Mouse (Mus musculus) myocyte (in vitro differentiated cells): Measurements from ENCODE around the gene Natd1. TPM values are rescaled to one million over a fixed set of nuclear protein-coding genes. Genes with fewer than 3 reads are reported as not detected.

ENCODE experiments used
- H3K27me3 ChIP-seq: one replicate; pipeline ENCODE4 v1.6.1; 2011; ENCODE audit not compliant: control insufficient read depth, insufficient read depth, insufficient read length
- H3K36me3 ChIP-seq: one replicate; pipeline ENCODE4 v1.6.1; 2011; ENCODE audit not compliant: control insufficient read depth, insufficient read depth
- H3K4me2 ChIP-seq: one replicate; pipeline ENCODE4 v1.6.1; 2011; ENCODE audit warnings: low read depth, control low read depth
- H3K4me3 ChIP-seq: one replicate; pipeline ENCODE4 v1.5.1; 2011; ENCODE audit warnings: mild to moderate bottlenecking, control low read depth, moderate library complexity
- H3K79me2 ChIP-seq: one replicate; pipeline ENCODE4 v1.6.1; 2011; ENCODE audit not compliant: control insufficient read depth, insufficient read depth
- H3ac ChIP-seq: one replicate; pipeline ENCODE4 v1.6.1; 2011; ENCODE audit not compliant: control insufficient read depth, insufficient read length
- CEBPB ChIP-seq: IDR thresholded peaks from 2 replicates; pipeline ENCODE4 v1.6.1; 2011; ENCODE audit warnings: mild to moderate bottlenecking, moderate library complexity; ENCODE audit not compliant: poor library complexity, insufficient read depth, severe bottlenecking
- E2F4 ChIP-seq: IDR thresholded peaks from one replicate; pipeline ENCODE4 v1.6.1; 2011; ENCODE audit warnings: mild to moderate bottlenecking, control low read depth, moderate library complexity; ENCODE audit not compliant: insufficient read depth
- MAX ChIP-seq: IDR thresholded peaks from one replicate; pipeline ENCODE4 v1.6.1; 2011; ENCODE audit warnings: low read depth, mild to moderate bottlenecking, control low read depth
- MYOD1 ChIP-seq, 3 experiments: IDR thresholded peaks; one replicate each; pipeline ENCODE4 v1.6.1; 2011; ENCODE audit warnings: control low read depth in 2 of 3, low read depth in 2 of 3, mild to moderate bottlenecking in 2 of 3, moderate library complexity in 1 of 3; ENCODE audit not compliant: insufficient read length in 2 of 3, control insufficient read depth in 1 of 3
- MYOG ChIP-seq, 3 experiments: IDR thresholded peaks; one replicate each; pipeline ENCODE4 v1.6.1; 2011; ENCODE audit warnings: control low read depth in 2 of 3, low read depth in 2 of 3, mild to moderate bottlenecking in 2 of 3; ENCODE audit not compliant: insufficient read length in 2 of 3, control insufficient read depth in 1 of 3, insufficient read depth in 1 of 3
- POLR2A ChIP-seq: IDR thresholded peaks from one replicate; pipeline ENCODE4 v1.6.1; 2011; ENCODE audit warnings: low read depth, mild to moderate bottlenecking, control low read depth, moderate library complexity; ENCODE audit not compliant: insufficient read length
- POLR2AphosphoS2 ChIP-seq: IDR thresholded peaks from one replicate; pipeline ENCODE4 v1.6.1; 2011; ENCODE audit warnings: low read depth, control low read depth; ENCODE audit not compliant: insufficient read length
- REST ChIP-seq: IDR thresholded peaks from one replicate; pipeline ENCODE4 v1.6.1; 2011; ENCODE audit warnings: mild to moderate bottlenecking, control low read depth, moderate library complexity; ENCODE audit not compliant: insufficient read depth, insufficient read length
- SRF ChIP-seq: IDR thresholded peaks from one replicate; pipeline ENCODE4 v1.6.1; 2011; ENCODE audit warnings: low read depth; ENCODE audit not compliant: control insufficient read depth, insufficient read length
- TCF12 ChIP-seq: IDR thresholded peaks from one replicate; pipeline ENCODE4 v1.6.1; 2011; ENCODE audit warnings: mild to moderate bottlenecking, control low read depth; ENCODE audit not compliant: poor library complexity, insufficient read depth, severe bottlenecking
- TCF3 ChIP-seq: IDR thresholded peaks from one replicate; pipeline ENCODE4 v1.6.1; 2011; ENCODE audit warnings: low read depth, control low read depth; ENCODE audit not compliant: insufficient read length
- USF1 ChIP-seq: IDR thresholded peaks from one replicate; pipeline ENCODE4 v1.6.1; 2011; ENCODE audit warnings: low read depth, mild to moderate bottlenecking, control low read depth, moderate library complexity
- polyA plus RNA-seq: library from polyadenylated mRNA; unstranded; fragments of >200 nt; fragmentation: generic; extraction: Trizol; gene quantifications from one replicate; pipeline ENCODE4 v1.2.1, GENCODE M21; 2012; ENCODE audit warnings: missing spikeins

Natd1 gene
- polyA plus RNA-seq, 1 experiment = 20.0 TPM

GRCm38 (mm10) chr11:60867456-60867855 is 47.1 kb downstream of the Natd1 start:
- TF ChIP-seq POLR2A (no peak), TCF3 (no peak), POLR2AphosphoS2 (no peak), MYOD1 (IDR thresholded peaks at IDR 0.05; ENCODE audit: control insufficient read depth in 1 of 3, insufficient read length in 2 of 3, low read depth in 2 of 3) (no peak), REST (no peak), MYOG (IDR thresholded peaks at IDR 0.05; ENCODE audit: control insufficient read depth in 1 of 3, insufficient read depth in 1 of 3, insufficient read length in 2 of 3, low read depth in 2 of 3) (no peak), TCF12 (no peak), USF1 (no peak), E2F4 (no peak), MAX (no peak), CEBPB (no peak), SRF (no peak)
- Histone ChIP-seq H3K4me2 (no peak overlapping the region), H3K4me3 (no peak overlapping the region), H3K79me2 (peaks cover 96% of the 10 kb centered on the region), H3ac (no peak overlapping the region), H3K27me3 (no peaks in the 10 kb centered on the region), H3K36me3 (peaks cover 6% of the 10 kb centered on the region)

GRCm38 (mm10) chr11:60866021-60866420 is 48.5 kb downstream of the Natd1 start:
- Histone ChIP-seq H3K27me3 (no peaks in the 10 kb centered on the region), H3K36me3 (peaks cover 15% of the 10 kb centered on the region), H3K4me3 (no peak overlapping the region), H3K4me2 (no peak overlapping the region), H3K79me2 (peaks cover 81% of the 10 kb centered on the region), H3ac (no peak overlapping the region)
- TF ChIP-seq SRF (no peak), TCF3 (no peak), POLR2AphosphoS2 (no peak), MAX (no peak), TCF12 (no peak), USF1 (no peak), REST (no peak), CEBPB (no peak), POLR2A (no peak), MYOG (IDR thresholded peaks at IDR 0.05; ENCODE audit: control insufficient read depth in 1 of 3, insufficient read depth in 1 of 3, insufficient read length in 2 of 3, low read depth in 2 of 3) (no peak), MYOD1 (IDR thresholded peaks at IDR 0.05; ENCODE audit: control insufficient read depth in 1 of 3, insufficient read length in 2 of 3, low read depth in 2 of 3) (no peak), E2F4 (no peak)

- Histone ChIP-seq H3ac (no peak overlapping the region), H3K4me3 (no peak overlapping the region), H3K79me2 (peaks cover 70% of the 10 kb centered on the region), H3K4me2 (no peak overlapping the region), H3K27me3 (no peaks in the 10 kb centered on the region), H3K36me3 (peaks cover 15% of the 10 kb centered on the region)
- TF ChIP-seq MYOD1 (IDR thresholded peaks at IDR 0.05; ENCODE audit: control insufficient read depth in 1 of 3, insufficient read length in 2 of 3, low read depth in 2 of 3) (no peak), MAX (no peak), POLR2A (peak; percentile 11), CEBPB (no peak), MYOG (IDR thresholded peaks at IDR 0.05; ENCODE audit: control insufficient read depth in 1 of 3, insufficient read depth in 1 of 3, insufficient read length in 2 of 3, low read depth in 2 of 3) (no peak), TCF12 (no peak), SRF (no peak), POLR2AphosphoS2 (peak; percentile 37)
Observed at GRCm38 (mm10) chr11:60864916-60865315, 49.6 kb downstream of the Natd1 start.

GRCm38 (mm10) chr11:60864166-60864565 is 50.4 kb downstream of the Natd1 start:
- no peak overlapping the region for H3ac ChIP-seq
- H3K4me2 ChIP-seq = no peak overlapping the region
- no peaks in the 10 kb centered on the region for H3K27me3 ChIP-seq
- no peak for TF ChIP-seq TCF3
- no peak for TF ChIP-seq USF1
- TF ChIP-seq MAX = no peak
- TF ChIP-seq E2F4 = no peak
- TF ChIP-seq REST = no peak
- no peak for TF ChIP-seq CEBPB
- TF ChIP-seq POLR2A = no peak
- no peak for TF ChIP-seq POLR2AphosphoS2
- no peak for TF ChIP-seq SRF
- TF ChIP-seq MYOG (IDR thresholded peaks at IDR 0.05; ENCODE audit: control insufficient read depth in 1 of 3, insufficient read depth in 1 of 3, insufficient read length in 2 of 3, low read depth in 2 of 3) = no peak
- TF ChIP-seq MYOD1 (IDR thresholded peaks at IDR 0.05; ENCODE audit: control insufficient read depth in 1 of 3, insufficient read length in 2 of 3, low read depth in 2 of 3) = no peak
- TF ChIP-seq TCF12 = no peak
- H3K4me3 ChIP-seq = no peak overlapping the region
- peaks cover 63% of the 10 kb centered on the region for H3K79me2 ChIP-seq
- peaks cover 15% of the 10 kb centered on the region for H3K36me3 ChIP-seq

GRCm38 (mm10) chr11:60863196-60863595 is 51.4 kb downstream of the Natd1 start:
- peaks cover 18% of the 10 kb centered on the region for H3K36me3 ChIP-seq
- no peak overlapping the region for H3K4me2 ChIP-seq
- H3K4me3 ChIP-seq = no peak overlapping the region

More at GRCm38 (mm10) chr11:60863196-60863595, 51.4 kb downstream of the Natd1 start:
- H3K79me2 ChIP-seq = peaks cover 53% of the 10 kb centered on the region
- H3ac ChIP-seq = no peak overlapping the region
- TF ChIP-seq MYOG (IDR thresholded peaks at IDR 0.05; ENCODE audit: control insufficient read depth in 1 of 3, insufficient read depth in 1 of 3, insufficient read length in 2 of 3, low read depth in 2 of 3) (no peak), MYOD1 (IDR thresholded peaks at IDR 0.05; ENCODE audit: control insufficient read depth in 1 of 3, insufficient read length in 2 of 3, low read depth in 2 of 3) (no peak), TCF3 (no peak)
- no peaks in the 10 kb centered on the region for H3K27me3 ChIP-seq
